Mouse (Mus musculus) forebrain, embryonic 10.5 days (tissue): Measurements from ENCODE around the gene Srcin1. TPM values are rescaled to one million over a fixed set of nuclear protein-coding genes. Genes with fewer than 3 reads are reported as not detected.
A peak's percentile ranks its signal among the peaks of the same experiment; 100 is the strongest.

ENCODE experiments used
- DNase-seq: peaks from one replicate; pipeline ENCODE4 v3.0.0-alpha.2; 2017; ENCODE audit warnings: low spot score; ENCODE audit errors: extremely low spot score
- H3K27ac ChIP-seq: fragments of 300-500 bp; sonication (generic); 2 replicates; pipeline ENCODE4 v1.5.1; 2016; ENCODE audit warnings: mild to moderate bottlenecking
- H3K27me3 ChIP-seq: fragments of 300-500 bp; sonication (generic); 2 replicates; pipeline ENCODE4 v1.6.1; 2016; ENCODE audit warnings: mild to moderate bottlenecking; ENCODE audit not compliant: poor library complexity, severe bottlenecking
- H3K36me3 ChIP-seq: fragments of 300-500 bp; sonication (generic); replicated peaks from 2 replicates; pipeline ENCODE4 v1.6.1; 2016; ENCODE audit warnings: mild to moderate bottlenecking, moderate library complexity
- H3K4me1 ChIP-seq: fragments of 300-500 bp; sonication (generic); 2 replicates; pipeline ENCODE4 v1.6.1; 2016
- H3K4me3 ChIP-seq: fragments of 300-500 bp; sonication (generic); 2 replicates; pipeline ENCODE4 v1.5.1; 2016; ENCODE audit warnings: mild to moderate bottlenecking, moderate library complexity
- H3K9me3 ChIP-seq: fragments of 300-500 bp; sonication (generic); 2 replicates; pipeline ENCODE4 v1.6.1; 2016; ENCODE audit warnings: mild to moderate bottlenecking, moderate library complexity
- WGBS: fragments of 180-500 bp; shearing (Covaris S2); methylation state at CpG from one replicate; pipeline ENCODE4 v1.1.7; 2016; 5-methylcytosine and 5-hydroxymethylcytosine counted together
- polyA plus RNA-seq: library from polyadenylated mRNA; unstranded; fragments of >200 nt; fragmentation: Nextera tagmentation; extraction: Ambion mirVana; gene quantifications from 2 replicates; pipeline ENCODE4 v1.2.1, GENCODE M21; 2016

The Srcin1 gene
- polyA plus RNA-seq, 1 experiment from 2014 or later = 1.1 TPM

- H3K27me3 ChIP-seq = peaks cover 98% of the 10 kb centered on the region
- WGBS = 62% methylated on average over 14 of the region's 14 CpGs
- H3K27ac ChIP-seq = 0 out of 2 replicates have a peak overlapping the region, but pooled peaks have one; percentile 13
Measured at GRCm38 (mm10) chr11:97563730-97564129, 12.3 kb downstream of the Srcin1 start.

GRCm38 (mm10) chr11:97562536-97562935 lies 13.4 kb downstream of the Srcin1 start:
- peaks cover 100% of the 10 kb centered on the region for H3K27me3 ChIP-seq
- H3K9me3 ChIP-seq = no peaks in the 10 kb centered on the region
- no peak for DNase-seq
- H3K36me3 ChIP-seq = no peaks in the 10 kb centered on the region
- H3K4me1 ChIP-seq = peaks cover 88% of the 10 kb centered on the region
- no peak overlapping the region for H3K4me3 ChIP-seq
- H3K27ac ChIP-seq = no peak overlapping the region
- WGBS = 61% methylated on average over 3 of the region's 3 CpGs

More at GRCm38 (mm10) chr11:97563730-97564129, 12.3 kb downstream of the Srcin1 start:
- Histone ChIP-seq H3K9me3 (no peaks in the 10 kb centered on the region), H3K4me1 (peaks cover 88% of the 10 kb centered on the region), H3K36me3 (no peaks in the 10 kb centered on the region), H3K4me3 (0 out of 2 replicates have a peak overlapping the region, but pooled peaks have one; percentile 2)
- no peak for DNase-seq

- no peak overlapping the region; the same call in 1 of the 2 replicates for H3K27ac ChIP-seq
- WGBS = 30% methylated on average over 17 of the region's 17 CpGs
- no peaks in the 10 kb centered on the region for H3K9me3 ChIP-seq
- no peaks in the 10 kb centered on the region for H3K36me3 ChIP-seq
- peaks cover 88% of the 10 kb centered on the region for H3K27me3 ChIP-seq
- no peak overlapping the region for H3K4me3 ChIP-seq
- peaks cover 87% of the 10 kb centered on the region for H3K4me1 ChIP-seq
- no peak for DNase-seq
Measured at GRCm38 (mm10) chr11:97560210-97560963, 15.6 kb downstream of the Srcin1 start.

- Histone ChIP-seq H3K36me3 (no peaks in the 10 kb centered on the region), H3K4me3 (no peak overlapping the region), H3K9me3 (no peaks in the 10 kb centered on the region), H3K27me3 (peaks cover 85% of the 10 kb centered on the region), H3K27ac (peak overlapping the region; percentile 51; the same call in 1 of the 2 replicates), H3K4me1 (peaks cover 83% of the 10 kb centered on the region)
- WGBS = 25% methylated on average over 4 of the region's 4 CpGs
- DNase-seq = no peak
Measured at GRCm38 (mm10) chr11:97559549-97559948, 16.4 kb downstream of the Srcin1 start.

- peaks cover 83% of the 10 kb centered on the region for H3K27me3 ChIP-seq
- 68% methylated on average over 4 of the region's 4 CpGs for WGBS
- H3K9me3 ChIP-seq = no peaks in the 10 kb centered on the region
- H3K4me3 ChIP-seq = no peak overlapping the region
- no peak overlapping the region for H3K27ac ChIP-seq
- no peak for DNase-seq
- H3K4me1 ChIP-seq = peaks cover 79% of the 10 kb centered on the region
- H3K36me3 ChIP-seq = no peaks in the 10 kb centered on the region
Measured at GRCm38 (mm10) chr11:97557885-97558284, 18.1 kb downstream of the Srcin1 start.

GRCm38 (mm10) chr11:97556569-97557408 lies 19.2 kb downstream of the Srcin1 start:
- WGBS = 9% methylated on average over 7 of the region's 7 CpGs
- H3K4me3 ChIP-seq = no peak overlapping the region
- H3K36me3 ChIP-seq = no peaks in the 10 kb centered on the region
- H3K9me3 ChIP-seq = no peaks in the 10 kb centered on the region
- peak; percentile 60 for DNase-seq
- H3K27ac ChIP-seq = peak overlapping the region; percentile 67
- H3K27me3 ChIP-seq = peaks cover 83% of the 10 kb centered on the region
- H3K4me1 ChIP-seq = peaks cover 86% of the 10 kb centered on the region

GRCm38 (mm10) chr11:97555144-97555543 lies 20.8 kb downstream of the Srcin1 start:
- Histone ChIP-seq H3K27me3 (peaks cover 83% of the 10 kb centered on the region), H3K4me3 (no peak overlapping the region), H3K36me3 (no peaks in the 10 kb centered on the region), H3K4me1 (peaks cover 90% of the 10 kb centered on the region), H3K27ac (no peak overlapping the region), H3K9me3 (no peaks in the 10 kb centered on the region)
- WGBS = 37% methylated on average over 6 of the region's 6 CpGs
- DNase-seq = no peak

- peak overlapping the region; percentile 37 for H3K4me3 ChIP-seq
- H3K36me3 ChIP-seq = no peaks in the 10 kb centered on the region
- peaks cover 83% of the 10 kb centered on the region for H3K27me3 ChIP-seq
- H3K27ac ChIP-seq = peak overlapping the region; percentile 65
- H3K4me1 ChIP-seq = peaks cover 84% of the 10 kb centered on the region
- DNase-seq = no peak
- WGBS = 5% methylated on average over 8 of the region's 8 CpGs
- no peaks in the 10 kb centered on the region for H3K9me3 ChIP-seq
Measured at GRCm38 (mm10) chr11:97552151-97552550, 23.8 kb downstream of the Srcin1 start.

GRCm38 (mm10) chr11:97548757-97549156 lies 27.2 kb downstream of the Srcin1 start:
- peaks cover 100% of the 10 kb centered on the region for H3K27me3 ChIP-seq
- H3K4me3 ChIP-seq = no peak overlapping the region
- H3K36me3 ChIP-seq = no peaks in the 10 kb centered on the region
- no peak for DNase-seq
- H3K27ac ChIP-seq = no peak overlapping the region
- 47% methylated on average over 8 of the region's 8 CpGs for WGBS
- H3K4me1 ChIP-seq = peaks cover 81% of the 10 kb centered on the region
- H3K9me3 ChIP-seq = no peaks in the 10 kb centered on the region

GRCm38 (mm10) chr11:97547957-97548706 lies 27.9 kb downstream of the Srcin1 start:
- Histone ChIP-seq H3K4me3 (no peak overlapping the region), H3K9me3 (no peaks in the 10 kb centered on the region), H3K27me3 (peaks cover 100% of the 10 kb centered on the region), H3K27ac (peak overlapping the region; percentile 85; the same call in 1 of the 2 replicates), H3K4me1 (peaks cover 81% of the 10 kb centered on the region), H3K36me3 (no peaks in the 10 kb centered on the region)
- 60% methylated on average over 12 of the region's 12 CpGs for WGBS
- DNase-seq = no peak

- Histone ChIP-seq H3K4me1 (peaks cover 79% of the 10 kb centered on the region), H3K27me3 (peaks cover 95% of the 10 kb centered on the region), H3K4me3 (peak overlapping the region; percentile 77), H3K36me3 (no peaks in the 10 kb centered on the region), H3K9me3 (no peaks in the 10 kb centered on the region), H3K27ac (peak overlapping the region; percentile 85)
- WGBS = under 1% methylated on average over 64 of the region's 73 CpGs
- DNase-seq = peak; percentile 78
Measured at GRCm38 (mm10) chr11:97546804-97547411, 29.1 kb downstream of the Srcin1 start.
